Mouse (Mus musculus) cerebellum, adult 11-12 months (tissue): ENCODE data around the gene Ush2a.

Experiments used
- DNase-seq: peaks from one replicate; pipeline ENCODE4 v3.0.0; 2022

Ush2a gene

GRCm38 (mm10) chr1:188551802-188552201, 290.0 kb downstream of the Ush2a start:
- DNase-seq: no peak

GRCm38 (mm10) chr1:188558911-188559310, 297.1 kb downstream of the Ush2a start:
- no peak for DNase-seq

GRCm38 (mm10) chr1:188566229-188566628, 304.4 kb downstream of the Ush2a start:
- no peak for DNase-seq

- no peak for DNase-seq
Observed at GRCm38 (mm10) chr1:188567486-188567885, 305.7 kb downstream of the Ush2a start.

- no peak for DNase-seq
Observed at GRCm38 (mm10) chr1:188568295-188568961, 306.6 kb downstream of the Ush2a start.

GRCm38 (mm10) chr1:188576246-188576747, 314.5 kb downstream of the Ush2a start:
- no peak for DNase-seq

- no peak for DNase-seq
Observed at GRCm38 (mm10) chr1:188577376-188577775, 315.6 kb downstream of the Ush2a start.

GRCm38 (mm10) chr1:188581136-188581535, 319.3 kb downstream of the Ush2a start:
- no peak for DNase-seq

- no peak for DNase-seq
Observed at GRCm38 (mm10) chr1:188595251-188595650, 333.4 kb downstream of the Ush2a start.

- DNase-seq: no peak
Observed at GRCm38 (mm10) chr1:188598052-188598451, 336.2 kb downstream of the Ush2a start.

GRCm38 (mm10) chr1:188599134-188599533, 337.3 kb downstream of the Ush2a start:
- DNase-seq: no peak

GRCm38 (mm10) chr1:188606450-188606849, 344.6 kb downstream of the Ush2a start:
- DNase-seq: no peak

- DNase-seq: no peak
Observed at GRCm38 (mm10) chr1:188616547-188616946, 354.7 kb downstream of the Ush2a start.

GRCm38 (mm10) chr1:188633736-188634135, 371.9 kb downstream of the Ush2a start:
- no peak for DNase-seq

GRCm38 (mm10) chr1:188639666-188640065, 377.8 kb downstream of the Ush2a start:
- DNase-seq: no peak

GRCm38 (mm10) chr1:188643156-188643555, 381.3 kb downstream of the Ush2a start:
- no peak for DNase-seq

GRCm38 (mm10) chr1:188653001-188653400, 391.2 kb downstream of the Ush2a start:
- DNase-seq: no peak

GRCm38 (mm10) chr1:188656121-188656520, 394.3 kb downstream of the Ush2a start:
- DNase-seq: no peak

- no peak for DNase-seq
Observed at GRCm38 (mm10) chr1:188659159-188659558, 397.3 kb downstream of the Ush2a start.

- DNase-seq: no peak
Observed at GRCm38 (mm10) chr1:188660339-188660738, 398.5 kb downstream of the Ush2a start.

GRCm38 (mm10) chr1:188660882-188661281, 399.1 kb downstream of the Ush2a start:
- DNase-seq: no peak

GRCm38 (mm10) chr1:188667460-188667859, 405.6 kb downstream of the Ush2a start:
- no peak for DNase-seq

GRCm38 (mm10) chr1:188668513-188668912, 406.7 kb downstream of the Ush2a start:
- no peak for DNase-seq

- no peak for DNase-seq
Observed at GRCm38 (mm10) chr1:188672871-188673270, 411.0 kb downstream of the Ush2a start.
